Mouse (Mus musculus): ENCODE measurements at regions not wholly inside any gene's neighbourhood (a gene's known extent, or its start where the extent isn't known, plus 50 kb on each side); places are given as distances from the start of the nearest gene placed in this dataset.

GRCm38 (mm10) chr6:26490321-26490720 is 681.3 kb upstream of the Pot1a start:
- WGBS: 71% methylated on average over 1 of the region's 1 CpGs
- no peak for TF ChIP-seq CTCF (IDR thresholded peaks at IDR 0.05)
- ATAC-seq (ENCODE audit: low FRiP score) (no peak), DNase-seq (ENCODE audit: low spot score) (no peak)
- no peak overlapping the region for H3K4me3 ChIP-seq (ENCODE audit: low read depth, low read length)
- no peaks in the 10 kb centered on the region for H3K36me3 ChIP-seq (ENCODE audit: insufficient read depth, low read length)
- H3K4me1 ChIP-seq (ENCODE audit: insufficient read depth, low read length): no peaks in the 10 kb centered on the region
- no peak overlapping the region for H3K27ac ChIP-seq (ENCODE audit: low read depth, low read length)
- no peaks in the 10 kb centered on the region for H3K9me3 ChIP-seq (ENCODE audit: low read length)
- H3K9ac ChIP-seq (replicated peaks; ENCODE audit: low read length, poor library complexity, severe bottlenecking): no peak overlapping the region
- H3K4me2 ChIP-seq (ENCODE audit: low read depth, low read length, poor library complexity, severe bottlenecking): no peak overlapping the region
- no peaks in the 10 kb centered on the region for H3K27me3 ChIP-seq (ENCODE audit: insufficient read depth, low read length)

DNA sequence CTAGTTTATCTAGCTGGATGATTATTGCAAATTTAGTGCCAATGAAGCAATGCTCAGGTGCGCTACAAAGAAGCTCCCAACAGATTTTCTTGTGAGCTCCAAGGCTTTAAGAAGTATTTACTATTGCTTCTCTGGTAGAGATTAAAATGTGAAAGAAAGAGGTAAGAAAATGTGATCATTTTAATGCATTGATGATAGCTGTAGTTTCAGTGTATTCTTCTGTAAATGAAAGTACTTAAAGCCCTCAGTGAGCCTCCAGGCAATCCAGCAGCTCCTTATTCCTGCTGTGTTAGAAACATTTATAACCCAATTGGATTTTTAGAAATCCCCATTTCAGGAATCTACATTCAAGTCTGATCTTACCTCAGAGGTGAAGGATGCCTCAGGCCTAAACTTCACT is 675.4 kb upstream of the Pot1a start:
- Histone ChIP-seq H3K4me1 (ENCODE audit: insufficient read depth, low read length) (no peaks in the 10 kb centered on the region), H3K9ac (replicated peaks; ENCODE audit: low read length, poor library complexity, severe bottlenecking) (no peak overlapping the region), H3K4me2 (ENCODE audit: low read depth, low read length, poor library complexity, severe bottlenecking) (no peak overlapping the region), H3K36me3 (ENCODE audit: insufficient read depth, low read length) (no peaks in the 10 kb centered on the region), H3K27ac (ENCODE audit: low read depth, low read length) (no peak overlapping the region), H3K4me3 (ENCODE audit: low read depth, low read length) (no peak overlapping the region), H3K9me3 (ENCODE audit: low read length) (no peaks in the 10 kb centered on the region), H3K27me3 (ENCODE audit: insufficient read depth, low read length) (no peaks in the 10 kb centered on the region)
- no peak for ATAC-seq (ENCODE audit: low FRiP score)
- peak; percentile 1 for DNase-seq (ENCODE audit: low spot score)
- TF ChIP-seq CTCF (IDR thresholded peaks at IDR 0.05): no peak
- WGBS: 65% methylated on average over 1 of the region's 1 CpGs

GRCm38 (mm10) chr6:26441133-26441875 is 632.3 kb upstream of the Pot1a start:
- no peak overlapping the region for H3K4me2 ChIP-seq (ENCODE audit: low read depth, low read length, poor library complexity, severe bottlenecking)
- ATAC-seq (ENCODE audit: low FRiP score): no peak
- WGBS: 39% methylated on average over 7 of the region's 7 CpGs
- no peaks in the 10 kb centered on the region for H3K36me3 ChIP-seq (ENCODE audit: insufficient read depth, low read length)
- no peak overlapping the region for H3K4me3 ChIP-seq (ENCODE audit: low read depth, low read length)
- H3K9ac ChIP-seq (replicated peaks; ENCODE audit: low read length, poor library complexity, severe bottlenecking): no peak overlapping the region
- no peaks in the 10 kb centered on the region for H3K4me1 ChIP-seq (ENCODE audit: insufficient read depth, low read length)
- H3K9me3 ChIP-seq (ENCODE audit: low read length): no peaks in the 10 kb centered on the region
- DNase-seq (ENCODE audit: low spot score): peak; percentile 3
- no peak overlapping the region for H3K27ac ChIP-seq (ENCODE audit: low read depth, low read length)
- no peaks in the 10 kb centered on the region for H3K27me3 ChIP-seq (ENCODE audit: insufficient read depth, low read length)
- no peak for TF ChIP-seq CTCF (IDR thresholded peaks at IDR 0.05)

GRCm38 (mm10) chr6:26440445-26440844 is 631.4 kb upstream of the Pot1a start:
- WGBS: 26% methylated on average over 3 of the region's 3 CpGs
- Histone ChIP-seq H3K27me3 (ENCODE audit: insufficient read depth, low read length) (no peaks in the 10 kb centered on the region), H3K4me3 (ENCODE audit: low read depth, low read length) (no peak overlapping the region), H3K36me3 (ENCODE audit: insufficient read depth, low read length) (no peaks in the 10 kb centered on the region), H3K9ac (replicated peaks; ENCODE audit: low read length, poor library complexity, severe bottlenecking) (no peak overlapping the region), H3K4me2 (ENCODE audit: low read depth, low read length, poor library complexity, severe bottlenecking) (no peak overlapping the region), H3K27ac (ENCODE audit: low read depth, low read length) (no peak overlapping the region), H3K4me1 (ENCODE audit: insufficient read depth, low read length) (no peaks in the 10 kb centered on the region), H3K9me3 (ENCODE audit: low read length) (no peaks in the 10 kb centered on the region)
- peak; percentile 8 for DNase-seq (ENCODE audit: low spot score)
- no peak for ATAC-seq (ENCODE audit: low FRiP score)
- no peak for TF ChIP-seq CTCF (IDR thresholded peaks at IDR 0.05)
